Mouse (Mus musculus) G1E (cell line): ENCODE measurements at regions not wholly inside any gene's neighbourhood (a gene's known extent, or its start where the extent isn't known, plus 50 kb on each side); places are given as distances from the start of the nearest gene placed in this dataset.

ENCODE experiments used
- CTCF ChIP-seq: IDR thresholded peaks from 2 replicates; pipeline ENCODE4 v1.5.1; 2012; ENCODE audit warnings: low read depth, low read length, inconsistent platforms, mixed read lengths
- GATA1 ChIP-seq: IDR thresholded peaks from 2 replicates; pipeline ENCODE4 v1.6.1; 2012; ENCODE audit warnings: borderline replicate concordance, low read length, inconsistent platforms, mixed read lengths
- POLR2AphosphoS5 ChIP-seq: IDR thresholded peaks from 2 replicates; pipeline ENCODE4 v1.6.1; 2012; ENCODE audit warnings: low read depth, low read length, inconsistent platforms; ENCODE audit not compliant: insufficient replicate concordance
- TAL1 ChIP-seq: conservative IDR thresholded peaks from 2 replicates; pipeline ENCODE4 v1.6.1; 2012; ENCODE audit warnings: low read depth, low read length, inconsistent platforms, mixed read lengths

- TF ChIP-seq CTCF = no peak
- no peak for TF ChIP-seq GATA1
- no peak for TF ChIP-seq TAL1
- TF ChIP-seq POLR2AphosphoS5 = no peak
Observed at GRCm38 (mm10) chr1:149127709-149128108, 833.4 kb downstream of the Pla2g4a start.
